Mouse (Mus musculus) G1E (cell line): ENCODE measurements at regions not wholly inside any gene's neighbourhood (a gene's known extent, or its start where the extent isn't known, plus 50 kb on each side); places are given as distances from the start of the nearest gene placed in this dataset.
"Not testable (repeated sequence)": the region's sequence is repeated elsewhere in the genome, so short reads cannot be mapped to it uniquely, and the experiment has no call there.

ENCODE experiments used
- ATAC-seq: 2 replicates; pipeline ENCODE4 v1.8.0; 2016; ENCODE audit warnings: mild to moderate bottlenecking; ENCODE audit not compliant: insufficient number of reproducible peaks, poor library complexity, low FRiP score, severe bottlenecking; ENCODE audit errors: extremely low read depth
- DNase-seq: peaks from one replicate; pipeline ENCODE4 v3.0.0; 2012; ENCODE audit warnings: low spot score
- H3K27me3 ChIP-seq: 2 replicates; pipeline ENCODE4 v1.6.1; 2012; ENCODE audit warnings: mild to moderate bottlenecking, low read length, inconsistent platforms; ENCODE audit not compliant: insufficient read depth
- H3K36me3 ChIP-seq: replicated peaks from 2 replicates; pipeline ENCODE3; 2012; ENCODE audit warnings: mild to moderate bottlenecking, inconsistent platforms
- H3K4me1 ChIP-seq: 2 replicates; pipeline ENCODE4 v1.6.1; 2012; ENCODE audit warnings: low read depth, low read length, inconsistent platforms, mixed read lengths; ENCODE audit not compliant: insufficient read depth
- H3K4me3 ChIP-seq: 2 replicates; pipeline ENCODE4 v1.5.1; 2012; ENCODE audit warnings: low read depth, mild to moderate bottlenecking, inconsistent platforms, low read length, moderate library complexity, mixed read lengths
- H3K9me3 ChIP-seq: replicated peaks from 2 replicates; pipeline ENCODE4 v1.6.1; 2012; ENCODE audit warnings: inconsistent platforms
- CTCF ChIP-seq: IDR thresholded peaks from 2 replicates; pipeline ENCODE4 v1.5.1; 2012; ENCODE audit warnings: low read depth, low read length, inconsistent platforms, mixed read lengths
- GATA1 ChIP-seq: IDR thresholded peaks from 2 replicates; pipeline ENCODE4 v1.6.1; 2012; ENCODE audit warnings: borderline replicate concordance, low read length, inconsistent platforms, mixed read lengths
- GATA2 ChIP-seq: IDR thresholded peaks from 2 replicates; pipeline ENCODE4 v1.6.1; 2012; ENCODE audit warnings: low read depth, low read length, inconsistent platforms, borderline replicate concordance
- POLR2AphosphoS5 ChIP-seq: IDR thresholded peaks from 2 replicates; pipeline ENCODE4 v1.6.1; 2012; ENCODE audit warnings: low read depth, low read length, inconsistent platforms; ENCODE audit not compliant: insufficient replicate concordance
- TAL1 ChIP-seq: conservative IDR thresholded peaks from 2 replicates; pipeline ENCODE4 v1.6.1; 2012; ENCODE audit warnings: low read depth, low read length, inconsistent platforms, mixed read lengths

GRCm38 (mm10) chr13:3417026-3417425 is 120.8 kb upstream of the Gdi2 start:
- Histone ChIP-seq H3K27me3 (no peaks in the 10 kb centered on the region), H3K9me3 (peaks cover 12% of the 10 kb centered on the region), H3K4me1 (no peaks in the 10 kb centered on the region), H3K4me3 (no peak overlapping the region), H3K36me3 (no peaks in the 10 kb centered on the region)
- no peak for TF ChIP-seq GATA2
- no peak for TF ChIP-seq CTCF
- no peak for TF ChIP-seq GATA1
- TF ChIP-seq POLR2AphosphoS5, result no peak
- no peak for TF ChIP-seq TAL1
- DNase-seq, result no peak
- no peak for ATAC-seq

GRCm38 (mm10) chr13:3455374-3455773 is 82.5 kb upstream of the Gdi2 start:
- not testable (repeated sequence) for H3K4me1 ChIP-seq, H3K27me3 ChIP-seq, DNase-seq, H3K36me3 ChIP-seq, H3K4me3 ChIP-seq, ATAC-seq, H3K9me3 ChIP-seq

GRCm38 (mm10) chr13:3476884-3477283 is 61.0 kb upstream of the Gdi2 start:
- Histone ChIP-seq H3K36me3 (no peaks in the 10 kb centered on the region), H3K27me3 (peaks cover 3% of the 10 kb centered on the region; the same call in 1 of the 2 replicates), H3K4me3 (no peak overlapping the region), H3K4me1 (no peaks in the 10 kb centered on the region), H3K9me3 (no peaks in the 10 kb centered on the region)
- TF ChIP-seq TAL1 (no peak), GATA1 (no peak), POLR2AphosphoS5 (no peak), GATA2 (no peak), CTCF (no peak)
- no peak for DNase-seq
- ATAC-seq, result no peak

- peaks cover 3% of the 10 kb centered on the region; the same call in 1 of the 2 replicates for H3K27me3 ChIP-seq
- DNase-seq (no peak), ATAC-seq (no peak)
- H3K4me3 ChIP-seq, result no peak overlapping the region
- H3K9me3 ChIP-seq, result no peaks in the 10 kb centered on the region
- no peak for TF ChIP-seq CTCF
- H3K36me3 ChIP-seq, result no peaks in the 10 kb centered on the region
- no peaks in the 10 kb centered on the region for H3K4me1 ChIP-seq
Measured at GRCm38 (mm10) chr13:3477997-3478728, 59.7 kb upstream of the Gdi2 start.
